Mouse (Mus musculus): ENCODE measurements around the gene Icosl. TPM values are rescaled to one million over a fixed set of nuclear protein-coding genes. Genes with fewer than 3 reads are reported as not detected.
"Not testable (repeated sequence)": the region's sequence is repeated elsewhere in the genome, so short reads cannot be mapped to it uniquely, and the experiment has no call there.

The Icosl gene
- polyA plus RNA-seq, 1 experiment from 2014 or later = 3.0 TPM

DNA sequence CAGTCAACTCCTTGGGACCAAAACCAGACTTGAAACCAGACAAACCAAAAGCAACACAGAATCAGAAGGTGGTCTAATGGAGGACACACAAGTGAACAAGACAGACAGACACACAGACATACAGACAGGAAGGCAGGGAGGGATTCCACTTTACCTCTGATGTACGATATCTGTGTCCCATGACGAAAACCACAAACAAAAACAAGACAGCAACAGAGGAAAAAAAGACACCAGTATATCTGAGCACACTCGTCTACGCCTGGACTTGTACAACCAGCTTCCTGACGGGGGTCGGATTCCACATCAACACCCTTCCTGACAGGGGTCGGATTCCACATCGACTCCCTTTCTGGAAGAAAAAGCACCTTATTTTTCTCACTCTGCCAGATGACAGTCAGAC lies 56.0 kb downstream of the Icosl start:
- H3K27ac ChIP-seq; H3K27me3 ChIP-seq; H3K36me3 ChIP-seq; H3K9ac ChIP-seq (replicated peaks); H3K4me2 ChIP-seq; ATAC-seq (ENCODE audit: insufficient number of reproducible peaks, insufficient read depth, low FRiP score, low TSS enrichment, low read depth); H3K4me3 ChIP-seq (replicated peaks); H3K9me3 ChIP-seq: not testable (repeated sequence)
- 68% methylated on average over 8 of the region's 8 CpGs for WGBS
- peaks cover 20% of the 10 kb centered on the region for H3K4me1 ChIP-seq (replicated peaks)

DNA sequence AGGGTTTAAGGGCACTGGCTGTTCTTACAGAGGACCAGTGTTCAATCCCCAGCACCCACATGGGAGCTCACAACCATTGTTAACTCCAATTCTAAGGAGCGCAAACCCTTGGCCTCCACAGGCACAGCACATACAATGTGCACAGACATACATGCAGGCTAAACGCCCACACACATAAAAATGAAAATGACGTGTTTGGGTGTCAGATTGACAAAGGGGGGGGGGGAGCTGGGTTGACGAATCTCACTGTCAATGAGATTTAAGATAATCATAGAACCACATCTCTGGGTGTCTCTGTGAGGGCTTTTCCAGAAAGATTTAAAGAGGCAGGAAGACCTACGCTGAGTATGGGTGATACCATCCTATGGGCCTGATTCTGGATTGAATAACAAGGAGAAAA lies 57.2 kb downstream of the Icosl start:
- Histone ChIP-seq H3K4me3 (replicated peaks) (no peak overlapping the region), H3K9me3 (no peaks in the 10 kb centered on the region), H3K4me2 (no peak overlapping the region), H3K9ac (replicated peaks) (no peak overlapping the region), H3K27me3 (no peaks in the 10 kb centered on the region), H3K36me3 (no peaks in the 10 kb centered on the region), H3K27ac (no peak overlapping the region), H3K4me1 (replicated peaks) (peaks cover 21% of the 10 kb centered on the region)
- ATAC-seq (ENCODE audit: insufficient number of reproducible peaks, insufficient read depth, low FRiP score, low TSS enrichment, low read depth) = no peak
- 87% methylated on average over 5 of the region's 5 CpGs for WGBS

DNA sequence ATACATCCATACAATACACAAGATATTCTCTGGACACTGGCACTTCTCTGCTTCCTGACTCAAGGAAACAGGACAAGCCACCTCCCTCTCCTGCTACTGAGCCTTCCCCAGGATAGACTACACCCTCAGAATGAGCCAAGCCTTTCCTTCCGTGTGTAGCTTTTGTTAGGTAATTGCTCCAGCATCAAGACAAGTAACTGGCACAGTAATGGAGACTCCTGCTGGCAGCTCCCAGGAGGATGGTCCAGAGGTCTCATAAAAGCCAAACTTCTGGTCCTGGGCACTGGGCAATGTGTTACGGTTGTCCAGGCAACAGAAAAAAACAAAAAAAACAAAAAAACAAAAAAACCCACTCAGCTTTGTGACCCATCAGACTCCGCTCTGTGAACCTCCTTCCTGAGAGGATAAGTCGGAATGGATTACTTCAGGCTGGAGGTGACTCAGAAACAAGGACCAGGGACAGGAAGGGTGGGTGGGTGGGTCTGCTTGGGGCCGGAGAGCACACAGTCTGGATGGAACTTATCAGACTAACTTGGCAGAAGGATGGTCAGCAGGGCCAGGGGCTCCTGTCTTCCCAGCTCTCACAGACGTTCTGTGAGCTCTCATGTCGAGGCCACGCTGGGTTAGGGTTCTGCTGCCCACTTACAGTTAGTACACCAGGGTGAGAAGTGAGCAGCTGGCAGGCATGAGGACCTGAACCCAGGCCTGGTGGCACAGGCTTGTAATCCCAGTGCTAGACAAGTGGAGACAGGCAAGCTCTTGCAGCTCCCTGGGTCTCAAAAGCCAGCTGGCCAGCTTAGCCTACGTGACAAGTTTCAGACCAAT lies 58.2 kb downstream of the Icosl start:
- no peak overlapping the region for H3K4me3 ChIP-seq (replicated peaks)
- no peak; the same call in 1 of the 2 replicates for ATAC-seq (ENCODE audit: insufficient number of reproducible peaks, insufficient read depth, low FRiP score, low TSS enrichment, low read depth)
- H3K27ac ChIP-seq = no peak overlapping the region
- no peaks in the 10 kb centered on the region for H3K9me3 ChIP-seq
- no peaks in the 10 kb centered on the region for H3K36me3 ChIP-seq
- H3K9ac ChIP-seq (replicated peaks) = no peak overlapping the region
- no peaks in the 10 kb centered on the region for H3K27me3 ChIP-seq
- 69% methylated on average over 9 of the region's 9 CpGs for WGBS
- peaks cover 21% of the 10 kb centered on the region for H3K4me1 ChIP-seq (replicated peaks)
- no peak overlapping the region for H3K4me2 ChIP-seq

DNA sequence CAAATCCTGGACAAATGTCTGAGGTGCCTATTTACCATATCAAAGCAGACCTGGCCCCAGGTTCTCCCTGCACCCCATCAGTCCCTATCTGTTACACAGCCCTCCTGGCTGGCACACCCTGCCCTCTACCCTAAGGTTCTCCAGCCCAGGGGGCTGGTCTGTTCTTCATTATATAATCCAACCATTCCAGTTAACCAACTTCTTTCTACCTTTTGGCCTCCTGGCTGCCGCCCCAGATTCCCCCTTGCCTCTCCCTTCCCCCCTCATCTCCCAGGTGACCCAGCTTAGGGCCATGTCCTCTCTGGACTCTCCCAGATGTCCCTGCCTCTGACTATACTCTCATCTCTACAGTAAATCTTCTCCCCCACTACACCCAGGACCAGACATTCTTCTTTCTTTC lies 58.8 kb downstream of the Icosl start:
- 35% methylated on average over 1 of the region's 1 CpGs for WGBS

DNA sequence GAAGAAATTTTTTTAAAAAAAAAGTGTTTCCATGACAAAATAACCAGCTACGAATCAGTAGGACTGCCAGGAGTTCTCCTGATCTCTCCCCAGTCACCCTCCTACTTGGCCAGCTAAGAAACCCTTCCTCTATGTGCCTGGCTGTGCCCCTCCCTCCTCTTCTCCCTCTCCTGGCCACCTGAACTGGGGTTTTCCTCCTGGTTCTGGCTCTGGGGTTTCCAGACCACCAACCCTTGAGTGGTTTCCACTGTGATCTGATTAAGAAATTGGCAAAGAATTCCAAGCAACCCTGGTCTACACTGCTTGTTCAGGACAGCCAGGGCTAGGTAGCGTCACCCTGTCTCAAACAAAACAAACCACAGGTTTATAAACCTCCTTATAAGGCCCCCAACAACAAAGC lies 59.5 kb downstream of the Icosl start:
- WGBS = 74% methylated on average over 2 of the region's 2 CpGs
- no peak overlapping the region for H3K27ac ChIP-seq
- peaks cover 21% of the 10 kb centered on the region for H3K4me1 ChIP-seq (replicated peaks)
- no peaks in the 10 kb centered on the region for H3K36me3 ChIP-seq
- no peak overlapping the region for H3K4me2 ChIP-seq
- no peak overlapping the region for H3K9ac ChIP-seq (replicated peaks)
- H3K9me3 ChIP-seq = no peaks in the 10 kb centered on the region
- ATAC-seq (ENCODE audit: insufficient number of reproducible peaks, insufficient read depth, low FRiP score, low TSS enrichment, low read depth) = no peak
- H3K27me3 ChIP-seq = no peaks in the 10 kb centered on the region
- H3K4me3 ChIP-seq (replicated peaks) = no peak overlapping the region

More for the DNA sequence above, 58.8 kb downstream of the Icosl start:
- Histone ChIP-seq H3K4me3 (replicated peaks) (no peak overlapping the region), H3K9ac (replicated peaks) (no peak overlapping the region), H3K36me3 (no peaks in the 10 kb centered on the region), H3K9me3 (no peaks in the 10 kb centered on the region), H3K27ac (no peak overlapping the region), H3K27me3 (no peaks in the 10 kb centered on the region), H3K4me2 (no peak overlapping the region), H3K4me1 (replicated peaks) (peaks cover 21% of the 10 kb centered on the region)
- ATAC-seq (ENCODE audit: insufficient number of reproducible peaks, insufficient read depth, low FRiP score, low TSS enrichment, low read depth) = no peak

DNA sequence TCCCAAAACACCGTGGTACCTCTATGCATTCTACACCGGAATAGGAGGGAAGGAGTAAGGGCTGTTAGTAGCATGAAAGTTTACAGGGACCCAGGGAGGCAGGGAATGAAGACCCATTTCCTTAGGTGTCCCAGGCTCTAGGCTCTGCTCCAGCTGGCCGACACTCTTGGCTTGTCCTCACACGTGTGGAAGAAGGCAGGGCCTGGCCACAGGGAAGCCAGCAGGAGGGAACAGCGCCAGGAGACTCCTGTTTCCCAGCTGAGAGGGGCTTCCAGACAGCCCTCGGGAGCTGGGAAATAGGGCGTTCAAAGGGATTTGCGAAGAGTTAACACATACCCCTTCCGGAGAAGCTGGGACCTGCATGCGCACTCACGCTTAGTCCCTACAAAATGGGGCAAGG lies 60.3 kb downstream of the Icosl start:
- no peak overlapping the region for H3K27ac ChIP-seq
- no peak overlapping the region for H3K9ac ChIP-seq (replicated peaks)
- no peaks in the 10 kb centered on the region for H3K36me3 ChIP-seq
- WGBS = 36% methylated on average over 11 of the region's 11 CpGs
- no peak overlapping the region for H3K4me3 ChIP-seq (replicated peaks)
- ATAC-seq (ENCODE audit: insufficient number of reproducible peaks, insufficient read depth, low FRiP score, low TSS enrichment, low read depth) = no peak
- H3K4me2 ChIP-seq = no peak overlapping the region
- H3K9me3 ChIP-seq = no peaks in the 10 kb centered on the region
- H3K4me1 ChIP-seq (replicated peaks) = peaks cover 24% of the 10 kb centered on the region
- no peaks in the 10 kb centered on the region for H3K27me3 ChIP-seq

DNA sequence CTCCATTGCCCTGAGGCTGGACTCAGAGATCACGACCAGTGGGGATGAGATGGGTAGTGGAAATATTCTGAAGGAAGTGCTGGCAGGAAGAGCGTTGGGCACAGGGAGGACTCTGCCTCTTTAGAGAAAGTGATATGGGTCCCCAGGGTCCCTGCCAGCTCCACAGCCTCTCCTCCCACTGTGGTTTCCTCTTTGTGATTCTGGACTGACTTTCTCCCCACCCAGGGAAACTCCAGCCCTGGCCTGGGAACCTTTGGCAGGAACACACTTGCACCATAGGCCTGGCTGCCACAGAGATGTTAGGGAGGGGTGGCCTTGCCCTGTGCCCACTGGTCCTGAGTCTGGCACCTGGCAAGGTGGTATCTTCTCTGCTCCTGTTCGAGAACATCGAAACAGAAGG lies 60.9 kb downstream of the Icosl start:
- no peak for ATAC-seq (ENCODE audit: insufficient number of reproducible peaks, insufficient read depth, low FRiP score, low TSS enrichment, low read depth)
- no peak overlapping the region for H3K27ac ChIP-seq
- H3K36me3 ChIP-seq = no peaks in the 10 kb centered on the region
- H3K27me3 ChIP-seq = no peaks in the 10 kb centered on the region
- no peak overlapping the region for H3K4me3 ChIP-seq (replicated peaks)
- no peaks in the 10 kb centered on the region for H3K9me3 ChIP-seq
- no peak overlapping the region for H3K4me2 ChIP-seq
- 75% methylated on average over 4 of the region's 4 CpGs for WGBS
- H3K9ac ChIP-seq (replicated peaks) = no peak overlapping the region
- H3K4me1 ChIP-seq (replicated peaks) = peaks cover 29% of the 10 kb centered on the region

Other genes with a start within 250 kb of the Icosl start
- gene Krtap10-4, start 242.2 kb upstream of the Icosl start, polyA plus RNA-seq (2016; fragmentation: Nextera tagmentation; extraction: Ambion mirVana) = not detected in 2 replicates
- not detected in 2 replicates for gene Krtap10-10, start 233.4 kb upstream of the Icosl start, polyA plus RNA-seq (2016; fragmentation: Nextera tagmentation; extraction: Ambion mirVana)
- gene Gm36176, start 222.5 kb upstream of the Icosl start, polyA plus RNA-seq (2016; fragmentation: Nextera tagmentation; extraction: Ambion mirVana) = not detected in 2 replicates
- gene Gm10318, start 216.4 kb upstream of the Icosl start, polyA plus RNA-seq (2016; fragmentation: Nextera tagmentation; extraction: Ambion mirVana) = not detected in 2 replicates
- gene Gm3285, start 207.3 kb upstream of the Icosl start, polyA plus RNA-seq (2016; fragmentation: Nextera tagmentation; extraction: Ambion mirVana) = not detected in 2 replicates
- 3.1 and 3.4 TPM in 2 replicates for gene Lrrc3, start 166.8 kb upstream of the Icosl start, polyA plus RNA-seq (2016; fragmentation: Nextera tagmentation; extraction: Ambion mirVana)
- gene Trpm2, start 98.7 kb upstream of the Icosl start, polyA plus RNA-seq (2016; fragmentation: Nextera tagmentation; extraction: Ambion mirVana) = 0.29 and 0.53 TPM in 2 replicates
- gene 1810043G02Rik, start 90.8 kb upstream of the Icosl start, polyA plus RNA-seq (2016; fragmentation: Nextera tagmentation; extraction: Ambion mirVana) = 28.2 and 29.2 TPM in 2 replicates
- 172 and 174 TPM in 2 replicates for gene Pfkl, start 59.2 kb upstream of the Icosl start, polyA plus RNA-seq (2016; fragmentation: Nextera tagmentation; extraction: Ambion mirVana)
- gene Dnmt3l, start 27.4 kb upstream of the Icosl start, polyA plus RNA-seq (2016; fragmentation: Nextera tagmentation; extraction: Ambion mirVana) = not detected in 2 replicates
- 0.53 and 0.90 TPM in 2 replicates for gene Aire, start 25.7 kb upstream of the Icosl start, polyA plus RNA-seq (2016; fragmentation: Nextera tagmentation; extraction: Ambion mirVana)
- gene D10Jhu81e, start 100.5 kb downstream of the Icosl start, polyA plus RNA-seq (2016; fragmentation: Nextera tagmentation; extraction: Ambion mirVana) = 30.9 and 34.0 TPM in 2 replicates
- 27.1 and 28.6 TPM in 2 replicates for gene Pwp2, start 115.8 kb downstream of the Icosl start, polyA plus RNA-seq (2016; fragmentation: Nextera tagmentation; extraction: Ambion mirVana)
- gene Trappc10, start 175.3 kb downstream of the Icosl start, polyA plus RNA-seq (2016; fragmentation: Nextera tagmentation; extraction: Ambion mirVana) = 17.0 and 18.8 TPM in 2 replicates

All from limb, embryonic 12.5 days (tissue).